Mouse (Mus musculus) liver, postnatal 0 days (tissue): ENCODE data around the gene Hhat.

Experiments used
- CTCF ChIP-seq: sonication (generic); IDR thresholded peaks from 2 replicates; pipeline ENCODE4 v1.5.1; 2016; ENCODE audit warnings: antibody characterized with exemption, low read depth
- EP300 ChIP-seq: IDR thresholded peaks from 2 replicates; pipeline ENCODE4 v1.6.1; 2016; ENCODE audit warnings: antibody characterized with exemption, low read depth, mild to moderate bottlenecking

DNA sequence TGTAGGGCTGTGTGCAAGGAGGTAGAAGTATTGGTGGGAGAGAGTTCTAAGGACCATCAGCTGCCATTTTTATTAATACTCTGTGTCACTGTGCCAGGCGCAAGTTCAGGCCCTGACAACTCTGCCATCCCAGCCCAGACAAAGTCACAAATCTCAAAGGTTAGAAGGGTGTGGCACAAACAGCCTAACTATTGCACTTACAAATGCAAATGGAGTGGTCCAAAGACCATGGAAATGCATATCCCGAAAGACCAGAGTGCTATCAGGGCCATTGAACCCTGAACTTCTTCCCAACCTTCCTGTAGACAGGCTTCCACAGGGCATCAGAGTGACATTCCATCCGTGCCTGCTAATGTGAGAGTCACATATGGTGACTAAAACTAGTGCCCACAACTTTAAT, 255.7 kb downstream of the Hhat start:
- no peak for TF ChIP-seq CTCF
- TF ChIP-seq EP300, result no peak
